Mouse (Mus musculus) lung, embryonic 15.5 days (tissue): ENCODE measurements at regions not wholly inside any gene's neighbourhood (a gene's known extent, or its start where the extent isn't known, plus 50 kb on each side); places are given as distances from the start of the nearest gene placed in this dataset.

ENCODE experiments used
- ATAC-seq: fragments of 200-750 bp; cut with Nextera tagmentation; 2 replicates; pipeline ENCODE4 v1.8.0; 2017; ENCODE audit warnings: moderate number of reproducible peaks, borderline replicate concordance; ENCODE audit not compliant: low FRiP score, low TSS enrichment; ENCODE audit errors: extremely low read depth
- H3K27ac ChIP-seq: fragments of 300-500 bp; sonication (generic); 2 replicates; pipeline ENCODE4 v1.5.1; 2015; ENCODE audit warnings: moderate library complexity, mild to moderate bottlenecking, inconsistent platforms
- H3K27me3 ChIP-seq: fragments of 300-500 bp; sonication (generic); 2 replicates; pipeline ENCODE4 v1.6.1; 2015; ENCODE audit warnings: inconsistent platforms
- H3K36me3 ChIP-seq: fragments of 300-500 bp; sonication (generic); 2 replicates; pipeline ENCODE4 v1.6.1; 2015; ENCODE audit warnings: inconsistent platforms
- H3K4me1 ChIP-seq: fragments of 300-500 bp; sonication (generic); 2 replicates; pipeline ENCODE4 v1.6.1; 2015; ENCODE audit warnings: inconsistent platforms
- H3K4me2 ChIP-seq: fragments of 300-500 bp; sonication (generic); 2 replicates; pipeline ENCODE4 v1.6.1; 2015; ENCODE audit warnings: inconsistent platforms, mild to moderate bottlenecking, moderate library complexity
- H3K4me3 ChIP-seq: fragments of 300-500 bp; sonication (generic); 2 replicates; pipeline ENCODE4 v1.5.1; 2015; ENCODE audit warnings: mild to moderate bottlenecking, inconsistent platforms
- H3K9ac ChIP-seq: fragments of 300-500 bp; sonication (generic); 2 replicates; pipeline ENCODE4 v1.6.1; 2015; ENCODE audit warnings: inconsistent platforms
- H3K9me3 ChIP-seq: fragments of 300-500 bp; sonication (generic); 2 replicates; pipeline ENCODE4 v1.6.1; 2016; ENCODE audit warnings: inconsistent platforms
- WGBS: fragments of 180-500 bp; shearing (Covaris S2); methylation state at CpG from one replicate; pipeline ENCODE4 v1.1.7; 2015; 5-methylcytosine and 5-hydroxymethylcytosine counted together

- H3K4me2 ChIP-seq = no peak overlapping the region
- 65% methylated on average over 4 of the region's 4 CpGs for WGBS
These were observed 460.5 kb downstream of the Cdh8 start for GRCm38 (mm10) chr8:98955803-98956202.

GRCm38 (mm10) chr8:98913159-98913777 is 503.0 kb downstream of the Cdh8 start:
- H3K4me2 ChIP-seq = no peak overlapping the region
- H3K27ac ChIP-seq = no peak overlapping the region
- no peak for ATAC-seq
- 72% methylated on average over 3 of the region's 3 CpGs for WGBS
- no peaks in the 10 kb centered on the region for H3K4me1 ChIP-seq
- no peaks in the 10 kb centered on the region for H3K27me3 ChIP-seq
- H3K9ac ChIP-seq = no peak overlapping the region
- no peaks in the 10 kb centered on the region for H3K9me3 ChIP-seq
- no peaks in the 10 kb centered on the region for H3K36me3 ChIP-seq
- H3K4me3 ChIP-seq = no peak overlapping the region

More at GRCm38 (mm10) chr8:98955803-98956202, 460.5 kb downstream of the Cdh8 start:
- H3K27me3 ChIP-seq = no peaks in the 10 kb centered on the region
- H3K9ac ChIP-seq = no peak overlapping the region
- H3K36me3 ChIP-seq = no peaks in the 10 kb centered on the region
- ATAC-seq = no peak
- H3K27ac ChIP-seq = no peak overlapping the region
- no peaks in the 10 kb centered on the region for H3K9me3 ChIP-seq
- no peaks in the 10 kb centered on the region for H3K4me1 ChIP-seq
- H3K4me3 ChIP-seq = no peak overlapping the region

DNA sequence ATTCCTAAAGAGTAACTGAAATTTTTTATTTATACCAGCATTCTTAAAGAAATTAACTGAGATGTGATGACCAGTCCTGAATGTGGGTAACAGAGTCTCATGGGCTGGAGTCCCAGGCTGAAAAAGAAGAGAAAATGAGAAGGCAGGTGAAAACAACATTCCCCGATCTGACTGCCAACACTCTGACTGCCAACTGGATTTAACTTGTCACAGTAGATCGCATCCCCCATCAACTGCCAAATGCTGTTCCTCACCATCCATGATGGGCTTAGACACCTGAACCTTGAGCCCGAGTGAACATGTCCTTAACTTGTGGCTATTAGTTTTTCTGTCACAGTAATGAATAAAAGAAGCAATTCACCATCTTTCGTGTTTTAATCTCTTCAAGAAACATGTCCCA is 522.9 kb downstream of the Cdh8 start:
- no peaks in the 10 kb centered on the region for H3K27me3 ChIP-seq
- no peak overlapping the region for H3K4me3 ChIP-seq
- H3K4me2 ChIP-seq = no peak overlapping the region
- H3K9me3 ChIP-seq = no peaks in the 10 kb centered on the region
- H3K4me1 ChIP-seq = no peaks in the 10 kb centered on the region
- WGBS = 79% methylated on average over 4 of the region's 4 CpGs
- H3K9ac ChIP-seq = no peak overlapping the region
- no peak overlapping the region for H3K27ac ChIP-seq
- ATAC-seq = no peak
- no peaks in the 10 kb centered on the region for H3K36me3 ChIP-seq

GRCm38 (mm10) chr8:98861664-98862306 is 554.5 kb downstream of the Cdh8 start:
- Histone ChIP-seq H3K27me3 (no peaks in the 10 kb centered on the region), H3K4me1 (no peaks in the 10 kb centered on the region), H3K4me3 (no peak overlapping the region), H3K9ac (no peak overlapping the region), H3K4me2 (no peak overlapping the region), H3K36me3 (no peaks in the 10 kb centered on the region), H3K27ac (no peak overlapping the region), H3K9me3 (no peaks in the 10 kb centered on the region)
- 68% methylated on average over 2 of the region's 2 CpGs for WGBS
- no peak for ATAC-seq

DNA sequence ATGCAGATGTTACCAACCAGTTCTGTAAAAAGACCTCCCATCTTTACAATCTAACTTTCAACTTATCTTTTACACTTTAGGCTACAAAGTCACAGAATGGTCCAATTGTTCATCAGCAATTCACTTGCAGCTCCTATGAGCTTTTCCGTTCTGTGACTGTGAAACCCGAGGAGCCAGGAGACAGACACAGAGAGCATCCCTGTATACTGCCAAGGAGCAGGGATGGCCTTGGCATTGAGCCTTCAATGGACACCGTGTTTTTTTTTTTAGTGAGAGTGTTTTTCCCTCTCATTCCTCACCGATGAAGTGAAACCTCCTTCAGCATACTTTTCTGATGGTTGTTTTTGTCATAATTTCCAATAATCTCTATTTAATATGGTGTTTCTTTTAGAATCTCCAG is 555.1 kb downstream of the Cdh8 start:
- 68% methylated on average over 4 of the region's 4 CpGs for WGBS
- ATAC-seq = no peak
- H3K27me3 ChIP-seq = no peaks in the 10 kb centered on the region
- H3K9ac ChIP-seq = no peak overlapping the region
- H3K4me2 ChIP-seq = no peak overlapping the region
- no peaks in the 10 kb centered on the region for H3K4me1 ChIP-seq
- H3K27ac ChIP-seq = no peak overlapping the region
- H3K4me3 ChIP-seq = no peak overlapping the region
- H3K9me3 ChIP-seq = no peaks in the 10 kb centered on the region
- no peaks in the 10 kb centered on the region for H3K36me3 ChIP-seq

GRCm38 (mm10) chr8:98860416-98860815 is 555.9 kb downstream of the Cdh8 start:
- Histone ChIP-seq H3K9ac (no peak overlapping the region), H3K4me1 (no peaks in the 10 kb centered on the region), H3K36me3 (no peaks in the 10 kb centered on the region), H3K9me3 (no peaks in the 10 kb centered on the region), H3K27ac (no peak overlapping the region), H3K4me2 (no peak overlapping the region), H3K4me3 (no peak overlapping the region), H3K27me3 (no peaks in the 10 kb centered on the region)
- ATAC-seq = no peak
- WGBS = 75% methylated on average over 5 of the region's 5 CpGs

DNA sequence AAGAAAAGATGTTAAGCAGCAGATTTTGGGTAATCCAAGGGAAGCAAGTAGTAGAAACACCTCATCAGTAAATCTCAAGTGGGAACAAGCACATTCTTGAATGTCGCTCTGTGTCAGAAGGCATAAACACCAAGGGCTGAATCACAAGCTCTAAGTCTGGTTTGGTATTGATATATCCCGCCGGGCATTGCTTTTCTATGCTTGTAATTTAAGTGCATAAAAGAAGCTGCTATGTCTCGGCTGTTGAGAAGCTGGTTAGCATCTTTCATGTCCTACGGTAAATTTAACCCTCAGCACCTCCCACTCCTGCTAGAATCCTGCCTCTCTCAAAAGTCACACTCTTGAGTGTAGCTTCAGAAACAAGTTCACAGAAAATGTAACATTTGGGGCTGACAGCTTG is 586.8 kb downstream of the Cdh8 start:
- H3K36me3 ChIP-seq = no peaks in the 10 kb centered on the region
- H3K27me3 ChIP-seq = no peaks in the 10 kb centered on the region
- H3K4me1 ChIP-seq = no peaks in the 10 kb centered on the region
- H3K4me2 ChIP-seq = no peak overlapping the region
- WGBS = 45% methylated on average over 5 of the region's 5 CpGs
- ATAC-seq = no peak
- H3K9ac ChIP-seq = no peak overlapping the region
- no peak overlapping the region for H3K27ac ChIP-seq
- H3K9me3 ChIP-seq = no peaks in the 10 kb centered on the region
- no peak overlapping the region for H3K4me3 ChIP-seq

DNA sequence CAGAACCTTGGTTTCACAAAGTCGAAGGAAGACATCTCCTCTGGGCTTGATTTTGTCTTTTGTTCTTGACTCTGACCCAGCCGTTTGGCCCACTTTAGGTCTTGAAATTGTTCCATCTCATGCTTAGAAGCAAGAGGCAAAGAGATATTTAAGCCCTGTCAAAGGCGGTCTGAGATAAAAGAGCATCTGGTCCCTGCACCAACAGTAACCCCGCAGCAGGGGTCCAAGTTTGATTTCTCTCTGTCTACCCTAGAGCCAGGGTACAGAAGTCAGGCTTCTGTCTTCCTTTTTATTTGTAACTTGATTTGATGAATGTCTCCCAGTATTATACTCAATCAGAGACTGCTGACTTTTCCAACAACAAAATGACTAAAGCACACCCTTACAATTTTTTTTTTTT is 587.3 kb downstream of the Cdh8 start:
- H3K27me3 ChIP-seq = no peaks in the 10 kb centered on the region
- no peak overlapping the region for H3K4me3 ChIP-seq
- no peak for ATAC-seq
- H3K4me1 ChIP-seq = no peaks in the 10 kb centered on the region
- H3K4me2 ChIP-seq = no peak overlapping the region
- no peaks in the 10 kb centered on the region for H3K36me3 ChIP-seq
- H3K9ac ChIP-seq = no peak overlapping the region
- WGBS = 58% methylated on average over 4 of the region's 4 CpGs
- H3K27ac ChIP-seq = no peak overlapping the region
- no peaks in the 10 kb centered on the region for H3K9me3 ChIP-seq

DNA sequence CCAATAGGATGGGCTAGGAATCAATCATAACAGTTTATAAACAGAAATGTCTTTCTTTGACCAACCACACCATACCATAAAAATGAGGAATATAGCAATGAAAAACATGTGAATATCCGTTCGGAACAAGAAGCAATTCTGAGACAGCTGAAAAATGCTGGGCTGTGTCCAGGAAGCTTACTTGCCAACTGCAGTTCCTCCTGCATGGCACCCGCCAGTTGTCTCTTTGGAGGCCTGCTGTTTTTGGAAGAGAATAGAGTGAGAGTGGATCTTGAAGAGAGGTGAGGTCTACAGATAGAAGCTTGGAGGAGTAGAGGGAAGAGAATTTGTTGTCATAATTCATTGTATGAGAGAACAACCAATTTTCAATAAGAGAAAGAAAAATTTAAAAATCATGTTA is 604.3 kb downstream of the Cdh8 start:
- H3K9ac ChIP-seq = no peak overlapping the region
- no peaks in the 10 kb centered on the region for H3K27me3 ChIP-seq
- no peaks in the 10 kb centered on the region for H3K36me3 ChIP-seq
- WGBS = 65% methylated on average over 3 of the region's 3 CpGs
- no peaks in the 10 kb centered on the region for H3K4me1 ChIP-seq
- H3K9me3 ChIP-seq = no peaks in the 10 kb centered on the region
- H3K4me2 ChIP-seq = no peak overlapping the region
- H3K27ac ChIP-seq = no peak overlapping the region
- no peak overlapping the region for H3K4me3 ChIP-seq
- ATAC-seq = no peak

DNA sequence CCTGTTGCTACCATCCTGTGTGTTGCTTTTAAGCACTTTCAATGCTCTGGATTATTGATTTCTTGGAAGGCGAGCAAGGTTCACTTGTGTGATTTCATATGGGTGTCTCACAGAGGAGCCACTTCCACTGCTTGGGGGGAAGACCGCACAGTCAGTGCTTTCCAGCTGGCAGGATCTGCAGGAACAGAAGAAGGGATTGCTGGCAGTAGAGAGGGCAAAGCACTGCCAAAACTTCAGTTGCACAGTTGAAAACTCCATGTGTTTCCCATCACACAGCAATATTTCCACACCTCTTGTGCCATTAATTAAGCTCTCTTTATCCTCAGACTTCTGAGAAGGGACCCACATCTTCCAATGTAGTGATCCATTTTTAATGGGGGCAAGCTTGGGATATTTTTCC is 618.8 kb downstream of the Cdh8 start:
- H3K4me2 ChIP-seq = no peak overlapping the region
- no peak overlapping the region for H3K27ac ChIP-seq
- 63% methylated on average over 2 of the region's 2 CpGs for WGBS
- H3K9me3 ChIP-seq = no peaks in the 10 kb centered on the region
- no peaks in the 10 kb centered on the region for H3K36me3 ChIP-seq
- no peaks in the 10 kb centered on the region for H3K4me1 ChIP-seq
- H3K4me3 ChIP-seq = no peak overlapping the region
- H3K27me3 ChIP-seq = no peaks in the 10 kb centered on the region
- ATAC-seq = peak; percentile 55; the same call in 1 of the 2 replicates
- H3K9ac ChIP-seq = no peak overlapping the region

- ATAC-seq = no peak
- no peak overlapping the region for H3K9ac ChIP-seq
- no peak overlapping the region for H3K27ac ChIP-seq
- H3K4me1 ChIP-seq = no peaks in the 10 kb centered on the region
- no peak overlapping the region for H3K4me3 ChIP-seq
- H3K27me3 ChIP-seq = no peaks in the 10 kb centered on the region
- H3K4me2 ChIP-seq = no peak overlapping the region
- H3K9me3 ChIP-seq = no peaks in the 10 kb centered on the region
- H3K36me3 ChIP-seq = no peaks in the 10 kb centered on the region
These were observed 649.2 kb downstream of the Cdh8 start for GRCm38 (mm10) chr8:98767036-98767435.

DNA sequence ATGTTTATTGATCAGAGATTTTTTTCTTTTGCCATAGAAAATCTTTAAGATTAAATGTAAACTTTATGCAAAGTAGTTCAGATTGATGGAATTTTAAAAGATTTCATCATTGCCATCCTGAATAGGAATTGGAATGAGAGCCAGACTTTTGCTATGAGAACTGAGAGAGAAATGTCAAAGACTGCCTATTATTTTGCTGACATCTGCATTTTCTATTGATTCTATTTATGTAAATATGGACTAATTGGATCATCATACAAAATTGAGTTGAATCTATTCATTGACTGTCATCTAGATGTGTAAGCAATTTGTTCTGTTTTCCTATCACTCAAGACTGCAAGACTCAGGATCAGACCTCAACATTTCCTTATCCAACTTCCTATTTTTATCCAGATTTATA is 659.7 kb downstream of the Cdh8 start:
- H3K36me3 ChIP-seq = no peaks in the 10 kb centered on the region
- no peak overlapping the region for H3K4me2 ChIP-seq
- no peak overlapping the region for H3K27ac ChIP-seq
- ATAC-seq = no peak
- H3K4me3 ChIP-seq = no peak overlapping the region
- no peaks in the 10 kb centered on the region for H3K4me1 ChIP-seq
- H3K9me3 ChIP-seq = no peaks in the 10 kb centered on the region
- H3K27me3 ChIP-seq = no peaks in the 10 kb centered on the region
- no peak overlapping the region for H3K9ac ChIP-seq

DNA sequence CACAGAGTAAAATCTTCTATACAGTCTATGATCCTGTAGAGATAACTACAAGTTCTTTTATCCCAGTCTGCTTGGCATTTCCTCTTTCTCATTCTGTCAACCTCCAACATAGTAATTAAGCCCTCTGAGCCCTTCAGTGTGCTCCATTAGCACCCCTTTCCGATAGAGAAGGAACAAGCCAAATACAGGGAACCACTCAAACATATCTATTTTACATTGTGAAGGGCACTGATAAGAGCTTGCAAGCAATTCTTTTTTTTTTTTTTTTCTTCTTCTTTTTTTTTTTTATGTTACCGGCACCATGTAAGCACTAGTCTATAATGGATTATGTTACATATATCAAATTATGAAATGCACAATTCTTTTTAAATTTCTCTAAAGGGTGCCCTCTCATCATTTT is 660.5 kb downstream of the Cdh8 start:
- no peaks in the 10 kb centered on the region for H3K36me3 ChIP-seq
- H3K4me1 ChIP-seq = no peaks in the 10 kb centered on the region
- H3K4me2 ChIP-seq = no peak overlapping the region
- H3K4me3 ChIP-seq = no peak overlapping the region
- no peaks in the 10 kb centered on the region for H3K9me3 ChIP-seq
- H3K27me3 ChIP-seq = no peaks in the 10 kb centered on the region
- no peak overlapping the region for H3K9ac ChIP-seq
- H3K27ac ChIP-seq = no peak overlapping the region
- no peak for ATAC-seq
- 37% methylated on average over 2 of the region's 2 CpGs for WGBS
